Mouse (Mus musculus) small intestine, adult 2 months (tissue): ENCODE measurements around the gene Rbm4. TPM values are rescaled to one million over a fixed set of nuclear protein-coding genes. Genes with fewer than 3 reads are reported as not detected.

Experiments used
- H3K27ac ChIP-seq: fragments of 200-500 bp; 2 replicates; pipeline ENCODE4 v1.5.1; 2012; ENCODE audit warnings: low read depth, low read length, control low read depth, inconsistent platforms; ENCODE audit not compliant: insufficient read depth
- H3K27me3 ChIP-seq: fragments of 200-500 bp; 2 replicates; pipeline ENCODE4 v1.6.1; 2012; ENCODE audit warnings: mild to moderate bottlenecking, moderate library complexity, low read length, inconsistent platforms; ENCODE audit not compliant: control insufficient read depth, insufficient read depth
- H3K36me3 ChIP-seq: fragments of 200-500 bp; 2 replicates; pipeline ENCODE4 v1.6.1; 2012; ENCODE audit warnings: mild to moderate bottlenecking, low read length, control low read depth, inconsistent platforms; ENCODE audit not compliant: control insufficient read depth, insufficient read depth
- H3K4me1 ChIP-seq: fragments of 200-500 bp; 2 replicates; pipeline ENCODE4 v1.6.1; 2012; ENCODE audit warnings: low read length, inconsistent platforms, mixed read lengths; ENCODE audit not compliant: control insufficient read depth, insufficient read depth, insufficient read length
- H3K4me3 ChIP-seq: fragments of 200-500 bp; 2 replicates; pipeline ENCODE4 v1.5.1; 2012; ENCODE audit warnings: low read depth, mild to moderate bottlenecking, control low read depth, inconsistent platforms, low read length, moderate library complexity
- CTCF ChIP-seq: fragments of 200-500 bp; IDR thresholded peaks from 2 replicates; pipeline ENCODE4 v1.5.1; 2012; ENCODE audit warnings: low read depth, mild to moderate bottlenecking, control low read depth, inconsistent platforms, low read length, moderate library complexity, mixed read lengths; ENCODE audit not compliant: insufficient replicate concordance, insufficient read length; ENCODE audit errors: extremely low read depth
- POLR2A ChIP-seq: fragments of 200-500 bp; IDR thresholded peaks from 2 replicates; pipeline ENCODE4 v1.6.1; 2012; ENCODE audit warnings: low read depth, mild to moderate bottlenecking, control low read depth, inconsistent platforms, low read length, moderate library complexity
- WGBS: fragments of 180-500 bp; shearing (Covaris S2); methylation state at CpG from one replicate; pipeline ENCODE4 v1.1.7; 2018; 5-methylcytosine and 5-hydroxymethylcytosine counted together
- polyA plus RNA-seq: library from polyadenylated mRNA; depleted of rRNA; stranded (reverse); fragments of >200 nt; gene quantifications from 2 replicates; pipeline ENCODE4 v1.2.3, GENCODE M21; 2012

Gene Rbm4
- polyA plus RNA-seq, 1 experiment, result 33.5 TPM

DNA sequence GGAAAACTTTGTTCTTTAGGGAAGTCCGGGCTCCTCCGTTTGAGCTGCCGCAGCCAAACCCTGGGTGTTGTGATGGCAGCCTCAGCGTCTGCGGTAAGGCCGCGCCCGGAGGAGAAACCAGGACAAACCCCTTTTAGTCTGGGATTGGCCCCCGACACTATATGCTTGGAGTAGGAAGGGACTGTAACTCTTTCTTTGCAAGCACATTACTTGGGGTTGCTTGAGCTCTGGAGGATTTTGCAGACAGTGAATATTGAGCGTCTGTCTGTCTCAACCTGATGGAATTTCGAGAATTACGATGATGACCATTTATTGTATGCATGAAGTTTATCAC lies 18.2 kb upstream of the Rbm4 start:
- under 1% methylated on average over 12 of the region's 12 CpGs for WGBS
- H3K4me3 ChIP-seq, result peak overlapping the region; percentile 62

DNA sequence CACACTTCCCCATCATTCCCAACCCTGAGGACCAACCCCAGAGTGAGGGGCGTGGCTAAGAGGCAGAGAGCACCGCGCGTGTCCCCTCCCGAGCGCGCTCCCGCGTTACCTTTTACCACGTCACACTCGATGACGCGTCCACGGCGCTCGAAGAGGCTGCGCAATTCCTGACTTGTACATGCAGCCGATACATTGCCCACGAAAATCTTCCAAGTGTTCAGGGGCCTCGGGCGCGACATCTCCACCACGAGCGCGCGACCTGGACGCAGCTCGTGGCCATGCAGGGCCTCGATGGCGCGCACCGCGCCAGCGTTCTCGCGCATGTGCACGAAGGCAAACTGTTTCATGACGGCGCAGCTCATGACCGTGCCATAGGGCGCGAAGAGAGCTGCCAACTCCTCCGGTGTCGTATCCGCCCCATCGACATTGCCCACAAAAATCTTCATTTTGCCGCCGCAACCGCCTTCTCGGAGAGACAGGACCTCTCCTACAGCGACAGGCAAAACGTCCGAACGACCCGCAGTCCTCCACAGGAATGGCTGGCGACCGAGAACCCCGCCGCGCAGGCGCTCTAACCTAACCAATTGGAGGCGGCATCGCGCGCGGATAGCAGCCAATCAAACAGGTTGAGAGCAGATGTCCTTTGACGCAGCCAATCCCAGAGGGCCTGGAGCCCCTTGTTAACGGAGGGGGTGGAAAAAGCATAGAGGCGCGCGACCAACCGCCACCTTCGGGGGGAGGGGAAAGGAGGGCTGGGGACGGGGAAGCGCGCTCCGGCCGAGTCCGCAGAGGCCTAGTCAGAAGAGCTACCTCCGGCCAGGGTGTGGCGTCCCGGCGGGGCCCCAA lies 17.6 kb upstream of the Rbm4 start, which contains the start of the genes Gm21992 and Rbm14:
Gene Gm21992, minus strand, starts transcription at position 550 of the 846 bp plus-strand sequence.
Gene Rbm14, minus strand, starts transcription at position 572 of the 846 bp plus-strand sequence.
- H3K4me3 ChIP-seq, result peak within 1 kb of the TSS; percentile 78
- no peaks in the 10 kb centered on the region for H3K36me3 ChIP-seq
- H3K27me3 ChIP-seq, result no peaks in the 10 kb centered on the region
- under 1% methylated on average over 83 of the region's 83 CpGs for WGBS
- H3K27ac ChIP-seq, result peak within 1 kb of the TSS; percentile 84
- TF ChIP-seq CTCF (no peak), POLR2A (peak; percentile 93)
- H3K4me1 ChIP-seq, result peaks cover 8% of the 10 kb centered on the region; the same call in 1 of the 2 replicates

More for the DNA sequence above, 18.2 kb upstream of the Rbm4 start:
- no peak; the same call in 1 of the 2 replicates for TF ChIP-seq POLR2A
- no peak for TF ChIP-seq CTCF
- H3K27me3 ChIP-seq, result no peaks in the 10 kb centered on the region
- peaks cover 10% of the 10 kb centered on the region; the same call in 1 of the 2 replicates for H3K4me1 ChIP-seq
- peak overlapping the region; percentile 84 for H3K27ac ChIP-seq
- H3K36me3 ChIP-seq, result no peaks in the 10 kb centered on the region

DNA sequence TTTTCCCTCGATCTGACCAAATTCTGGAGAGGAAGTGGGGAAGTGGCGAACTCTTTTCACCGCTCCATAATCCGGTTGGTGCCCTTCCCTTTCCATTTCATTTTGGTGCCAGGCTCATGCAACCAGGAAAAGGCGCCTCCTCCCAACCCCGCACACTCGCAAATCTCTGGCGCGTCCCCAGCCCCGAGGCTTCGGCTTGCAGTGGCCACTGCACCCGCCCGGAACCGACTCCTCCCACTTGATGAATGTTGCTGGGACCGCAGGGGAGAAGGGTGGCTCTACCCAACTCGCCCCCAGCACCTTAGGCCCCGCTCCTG lies 17.0 kb upstream of the Rbm4 start:
- TF ChIP-seq POLR2A, result no peak
- TF ChIP-seq CTCF, result no peak
- WGBS, result under 1% methylated on average over 17 of the region's 17 CpGs

DNA sequence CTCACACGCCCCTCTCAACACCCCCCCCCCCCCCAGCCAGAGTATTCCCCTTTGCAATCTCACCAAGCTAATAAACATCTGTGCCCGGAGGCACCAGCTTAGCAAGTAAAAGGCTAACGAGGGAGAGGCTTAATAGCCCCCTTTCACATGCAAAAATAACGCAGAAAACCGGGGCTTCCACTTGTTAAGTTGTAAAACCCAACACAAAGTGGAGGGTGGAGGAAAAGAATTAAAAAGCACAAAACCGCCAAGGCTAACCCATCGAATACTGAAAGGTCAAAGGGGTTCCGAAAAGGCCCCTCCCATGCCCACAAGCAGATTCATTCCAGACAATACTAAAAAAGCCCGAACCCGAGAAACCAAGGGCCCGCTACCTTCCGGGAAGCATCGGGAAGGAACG lies 16.6 kb upstream of the Rbm4 start:
- Histone ChIP-seq H3K27me3 (no peaks in the 10 kb centered on the region), H3K4me1 (peaks cover 8% of the 10 kb centered on the region; the same call in 1 of the 2 replicates), H3K36me3 (no peaks in the 10 kb centered on the region), H3K4me3 (peak overlapping the region; percentile 78), H3K27ac (no peak overlapping the region)
- under 1% methylated on average over 14 of the region's 14 CpGs for WGBS
- TF ChIP-seq POLR2A, result no peak

More for the DNA sequence above, 17.0 kb upstream of the Rbm4 start:
- Histone ChIP-seq H3K27ac (peak overlapping the region; percentile 81), H3K4me1 (peaks cover 8% of the 10 kb centered on the region; the same call in 1 of the 2 replicates), H3K4me3 (peak overlapping the region; percentile 78), H3K27me3 (no peaks in the 10 kb centered on the region), H3K36me3 (no peaks in the 10 kb centered on the region)

DNA sequence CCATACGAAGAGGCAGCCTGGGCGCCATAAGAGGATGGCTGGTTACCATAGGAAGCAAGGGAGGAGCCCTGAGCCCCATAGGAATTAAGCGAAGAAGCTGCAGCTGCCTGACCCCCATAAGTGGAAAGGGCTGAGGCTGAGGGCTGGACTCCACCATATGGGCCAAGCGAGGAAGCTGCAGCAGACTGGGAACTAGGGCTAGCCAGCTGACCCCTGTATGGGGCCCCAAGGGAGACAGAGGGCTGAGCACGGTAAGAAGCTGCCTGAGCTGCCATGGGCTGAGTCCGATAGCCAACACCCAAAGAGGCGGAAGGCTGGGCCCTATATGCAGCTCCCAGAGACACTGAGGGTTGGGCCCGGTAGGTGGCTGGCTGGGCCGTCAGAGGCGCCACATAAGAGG lies 9.6 kb upstream of the Rbm4 start:
- H3K4me1 ChIP-seq, result no peaks in the 10 kb centered on the region; the same call in 1 of the 2 replicates
- H3K4me3 ChIP-seq, result no peak overlapping the region
- H3K36me3 ChIP-seq, result peaks cover 48% of the 10 kb centered on the region
- no peak overlapping the region for H3K27ac ChIP-seq
- 81% methylated on average over 10 of the region's 10 CpGs for WGBS
- TF ChIP-seq CTCF (no peak), POLR2A (no peak)
- no peaks in the 10 kb centered on the region for H3K27me3 ChIP-seq

DNA sequence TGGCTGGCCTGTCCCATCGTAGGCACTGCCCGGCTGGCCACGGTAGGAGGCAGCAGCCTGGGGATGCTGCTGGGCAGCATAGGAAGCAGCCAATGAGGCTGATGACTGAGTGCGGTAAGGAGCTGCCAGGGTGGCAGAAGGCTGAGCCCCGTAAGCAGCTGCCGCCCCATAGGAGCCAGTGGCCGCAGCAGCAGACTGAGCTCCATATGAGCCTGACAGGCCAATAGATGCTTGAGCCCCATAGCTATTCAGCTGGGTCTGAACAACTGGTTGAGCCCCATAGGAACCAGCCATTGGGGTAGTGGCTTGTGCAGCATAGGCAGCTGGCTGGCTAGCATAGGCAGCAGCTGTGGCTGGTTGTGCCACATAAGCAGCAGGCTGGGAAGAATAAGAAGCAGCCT lies 9.0 kb upstream of the Rbm4 start:
- Histone ChIP-seq H3K27ac (no peak overlapping the region), H3K4me3 (no peak overlapping the region), H3K27me3 (no peaks in the 10 kb centered on the region), H3K36me3 (peaks cover 50% of the 10 kb centered on the region), H3K4me1 (no peaks in the 10 kb centered on the region; the same call in 1 of the 2 replicates)
- TF ChIP-seq POLR2A (no peak), CTCF (no peak)
- 97% methylated on average over 7 of the region's 7 CpGs for WGBS

DNA sequence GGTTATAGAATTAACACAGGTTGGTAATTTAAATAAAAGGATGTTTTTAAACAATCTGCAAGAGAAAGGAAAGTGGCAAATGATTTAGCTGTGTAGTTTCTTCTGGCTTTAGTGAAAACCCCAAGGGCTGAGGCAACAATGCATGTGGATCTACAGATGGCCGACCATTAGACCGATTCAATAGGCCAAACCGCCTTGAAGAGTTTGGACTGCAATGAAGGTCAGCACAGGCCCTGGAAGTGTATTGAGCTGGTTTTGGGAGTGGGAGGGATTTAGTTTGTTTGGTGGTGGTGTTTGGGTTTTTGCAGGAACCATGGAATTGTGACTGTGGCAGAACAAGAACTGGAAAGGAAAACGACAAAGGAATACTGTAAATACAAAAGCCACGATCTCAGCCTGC lies 5.4 kb upstream of the Rbm4 start:
- no peak for TF ChIP-seq POLR2A
- no peak for TF ChIP-seq CTCF
- no peaks in the 10 kb centered on the region for H3K27me3 ChIP-seq
- no peak overlapping the region for H3K4me3 ChIP-seq
- peaks cover 52% of the 10 kb centered on the region for H3K36me3 ChIP-seq
- H3K27ac ChIP-seq, result no peak overlapping the region
- H3K4me1 ChIP-seq, result no peaks in the 10 kb centered on the region
- WGBS, result 88% methylated on average over 5 of the region's 5 CpGs
